Mouse (Mus musculus) megakaryocyte, adult 5-6 weeks (primary cell): Measurements from ENCODE around the gene Tti1. TPM values are rescaled to one million over a fixed set of nuclear protein-coding genes. Genes with fewer than 3 reads are reported as not detected.

Source experiments
- ATAC-seq: 2 replicates; pipeline ENCODE4 v1.8.0; 2016; ENCODE audit warnings: mild to moderate bottlenecking, inconsistent platforms; ENCODE audit not compliant: poor library complexity, severe bottlenecking
- total RNA-seq, 2 experiments: library from RNA; stranded (forward) in 1 of 2; stranded (reverse) in 1 of 2; fragments of 153-499, 151-499 nt in 1 of 2; fragments of 221-1000, 200-1000 nt in 1 of 2; gene quantifications; 2 replicates each; pipeline versions ENCODE4 v1.2.3 to v1.2.4; 2015 to 2017

Gene Tti1
- total RNA-seq, 2 experiments from 2014 or later = 11.7 to 18.7 TPM

DNA sequence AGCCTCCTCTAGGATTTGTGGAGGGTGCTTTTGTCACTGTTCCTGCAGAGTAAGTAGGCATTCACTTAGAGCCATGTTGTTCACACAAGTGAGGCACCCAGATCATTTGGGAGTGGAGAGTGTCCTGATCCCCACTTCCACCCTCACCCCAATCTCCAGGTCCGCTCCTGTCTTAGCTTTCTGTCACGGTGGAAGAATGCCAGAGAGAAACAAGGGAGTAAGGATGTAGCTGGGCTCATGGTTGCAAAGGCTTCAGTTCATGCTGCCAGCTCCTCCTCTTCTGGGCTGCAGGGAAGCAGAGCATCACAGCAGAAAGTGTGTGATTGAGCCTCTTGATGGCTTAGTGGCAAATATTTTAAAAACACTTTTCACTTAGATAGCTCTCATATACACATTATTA, 12.2 kb upstream of the Tti1 start:
- no peak for ATAC-seq

DNA sequence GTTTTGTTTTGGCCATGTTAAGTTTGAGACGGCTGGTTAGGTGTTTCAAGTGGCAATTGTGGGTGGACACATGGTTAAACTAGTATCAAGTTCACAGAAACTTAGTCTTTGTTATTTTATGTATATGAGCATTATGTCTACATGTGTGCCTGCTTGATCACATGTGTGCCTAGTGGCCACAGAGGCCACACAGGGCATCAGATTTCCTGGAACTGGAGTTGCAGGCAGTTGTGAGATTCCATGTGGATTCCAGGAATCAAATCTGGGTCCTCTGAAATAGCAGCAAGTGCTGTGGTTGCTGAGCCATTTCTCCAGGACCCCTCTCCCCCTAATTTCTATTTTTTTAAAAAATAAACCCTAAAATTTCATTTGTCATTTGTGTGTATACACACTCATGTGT, 11.4 kb upstream of the Tti1 start:
- ATAC-seq = no peak

DNA sequence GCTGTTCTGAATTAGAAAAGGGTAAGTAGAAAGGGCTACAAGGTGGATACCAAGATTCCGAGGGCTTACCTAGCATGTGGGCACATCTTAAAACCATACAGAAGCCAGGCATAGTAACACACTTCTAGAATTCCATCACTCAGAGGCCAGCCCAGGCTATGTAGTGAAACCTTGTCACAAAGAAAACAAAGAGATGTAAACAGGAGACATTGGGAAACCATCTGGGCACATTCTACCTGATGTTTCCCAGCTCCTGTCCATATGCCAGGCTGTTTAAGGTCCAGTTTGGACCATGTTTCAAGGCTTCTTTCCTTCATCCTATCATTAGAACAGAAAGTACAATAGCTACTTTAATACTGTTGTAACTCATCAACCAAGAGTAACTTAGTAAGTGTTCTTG, 9.3 kb upstream of the Tti1 start:
- ATAC-seq = no peak

DNA sequence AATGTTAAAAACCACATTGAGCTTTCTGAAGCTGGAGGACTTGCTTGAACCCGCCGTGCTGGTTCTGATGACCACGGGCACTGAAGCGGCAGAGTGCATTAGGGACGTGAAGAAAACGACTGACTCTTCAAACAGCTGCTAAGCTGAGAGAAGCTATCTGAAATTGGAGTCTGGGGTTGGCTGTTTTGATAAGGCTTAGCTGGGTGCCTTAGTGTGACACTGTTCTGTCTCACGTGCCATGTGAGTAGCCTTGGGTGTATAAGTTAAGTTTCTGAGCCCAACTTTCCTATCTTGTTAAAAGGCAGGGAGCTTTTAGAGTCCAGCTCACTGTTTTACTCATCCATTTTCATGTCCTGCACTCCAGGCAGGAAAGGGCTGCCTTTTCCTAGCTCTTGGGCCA, 8.7 kb upstream of the Tti1 start:
- no peak for ATAC-seq

DNA sequence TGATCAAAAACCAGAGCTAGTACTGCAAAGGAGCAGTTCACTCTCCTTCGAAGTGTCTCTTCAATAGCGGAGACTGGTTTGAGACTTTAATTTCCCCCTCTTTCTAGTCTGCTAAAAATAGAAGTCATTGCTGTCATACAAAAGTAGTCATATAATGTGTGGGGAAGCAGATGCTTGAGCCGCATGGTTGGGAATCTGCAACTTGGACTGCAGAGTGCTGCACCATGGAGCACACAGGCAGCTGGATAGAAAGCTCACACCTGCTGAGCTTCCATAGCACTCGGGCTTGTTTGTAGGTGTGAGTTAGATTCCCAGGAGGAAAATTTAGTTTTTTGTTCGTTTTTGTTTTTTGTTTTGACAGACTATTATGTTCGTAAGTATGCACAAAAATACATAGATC, 8.2 kb upstream of the Tti1 start:
- no peak for ATAC-seq

DNA sequence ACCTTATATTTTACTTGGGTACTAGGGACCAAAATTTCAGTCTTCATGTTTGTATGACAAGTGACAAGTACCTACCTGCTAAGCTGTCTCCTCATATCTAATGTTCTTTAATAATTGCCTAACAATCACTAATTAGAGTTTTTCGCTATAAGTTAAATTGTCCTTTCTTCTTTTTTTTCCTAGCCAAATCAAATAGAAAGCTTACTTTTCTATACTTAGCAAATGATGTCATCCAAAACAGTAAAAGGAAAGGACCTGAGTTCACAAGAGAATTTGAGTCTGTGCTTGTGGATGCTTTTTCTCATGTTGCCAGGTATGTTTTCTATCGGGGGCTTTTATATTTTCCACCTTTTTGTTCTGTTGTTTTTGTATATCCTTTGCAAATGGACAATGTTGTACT, 7.6 kb upstream of the Tti1 start:
- no peak for ATAC-seq

DNA sequence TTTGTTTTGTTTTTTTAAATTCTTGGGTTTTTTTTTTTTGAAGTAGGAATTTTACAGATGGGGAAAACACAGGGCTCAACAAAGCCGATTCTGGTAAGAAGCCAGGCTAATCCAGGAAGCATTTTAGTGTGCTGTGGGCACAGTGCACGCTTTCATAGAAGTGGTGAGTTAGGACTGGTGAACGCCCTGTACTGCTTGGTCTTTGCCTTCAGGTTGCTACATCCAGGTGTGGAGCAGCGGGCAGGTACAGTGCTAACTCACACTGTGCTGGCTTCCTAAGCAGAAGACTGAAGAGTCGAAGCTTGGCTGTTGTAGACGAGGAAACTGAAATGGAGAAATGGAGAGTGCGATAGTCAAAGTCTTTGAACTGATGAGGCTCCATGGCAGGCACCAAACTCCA, 1.8 kb upstream of the Tti1 start:
- no peak for ATAC-seq

DNA sequence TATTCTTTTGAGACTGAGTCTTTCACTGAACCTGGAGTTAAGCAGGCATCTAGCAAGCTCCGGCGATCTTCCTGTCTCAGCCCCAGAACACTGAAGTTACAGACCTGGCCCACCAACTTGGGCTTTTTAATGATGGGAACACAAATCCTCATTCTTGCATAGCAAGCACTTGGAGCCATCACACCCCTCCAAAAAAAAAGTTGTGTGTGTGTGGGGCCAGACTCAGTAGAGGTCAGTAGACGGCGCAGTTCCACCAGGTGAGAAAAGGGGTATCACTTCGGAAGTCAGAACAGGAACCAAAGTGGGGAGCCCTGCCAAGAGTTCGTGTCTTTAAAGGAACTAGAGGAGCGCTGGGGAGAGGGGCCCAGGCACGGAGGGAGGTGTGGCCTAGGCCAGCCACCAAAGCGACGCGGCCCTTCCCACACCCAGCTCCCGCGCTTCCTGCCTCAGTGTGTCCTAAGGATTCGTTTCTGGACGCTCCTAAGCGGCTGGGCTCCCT, 329 bp downstream of the Tti1 start:
- ATAC-seq = peak; percentile 80

DNA sequence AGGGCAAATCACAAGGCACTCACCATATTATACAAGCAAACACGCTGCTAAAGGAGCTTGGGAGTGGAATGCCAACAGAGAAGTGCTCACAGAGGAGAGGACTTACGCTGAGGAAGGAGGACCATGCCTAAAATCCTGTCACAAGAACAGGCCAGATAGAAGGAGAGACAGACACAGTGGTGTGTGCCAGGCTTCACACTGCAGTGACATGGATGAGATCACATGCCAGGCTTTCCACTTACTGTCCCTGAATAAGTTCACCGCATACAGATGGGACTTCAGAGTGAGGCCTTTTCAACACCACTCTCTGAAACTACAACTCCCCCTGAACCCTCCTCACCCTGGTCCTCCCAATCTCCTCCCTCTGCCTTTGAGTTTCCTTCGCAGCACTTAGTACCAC, 10.9 kb downstream of the Tti1 start:
- ATAC-seq = no peak

DNA sequence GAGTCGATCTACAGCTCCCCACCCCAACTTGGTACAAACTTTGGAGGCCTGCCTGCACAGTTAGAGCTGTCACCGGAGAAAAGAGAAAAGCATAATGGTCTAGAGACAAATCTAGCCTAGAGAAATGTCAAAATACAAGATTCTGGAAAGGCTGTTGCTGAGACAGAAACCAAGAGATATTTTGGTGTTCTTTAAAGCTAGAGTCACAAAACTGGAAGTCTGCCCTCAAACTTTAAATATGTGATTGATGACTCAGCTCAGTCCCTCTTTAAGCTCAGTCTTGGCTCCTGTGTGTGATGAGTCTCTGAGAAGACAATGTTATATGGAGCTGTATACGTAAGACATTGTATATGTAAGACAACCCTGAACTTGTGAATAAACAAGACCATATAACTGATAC, 15.6 kb downstream of the Tti1 start:
- ATAC-seq = no peak

DNA sequence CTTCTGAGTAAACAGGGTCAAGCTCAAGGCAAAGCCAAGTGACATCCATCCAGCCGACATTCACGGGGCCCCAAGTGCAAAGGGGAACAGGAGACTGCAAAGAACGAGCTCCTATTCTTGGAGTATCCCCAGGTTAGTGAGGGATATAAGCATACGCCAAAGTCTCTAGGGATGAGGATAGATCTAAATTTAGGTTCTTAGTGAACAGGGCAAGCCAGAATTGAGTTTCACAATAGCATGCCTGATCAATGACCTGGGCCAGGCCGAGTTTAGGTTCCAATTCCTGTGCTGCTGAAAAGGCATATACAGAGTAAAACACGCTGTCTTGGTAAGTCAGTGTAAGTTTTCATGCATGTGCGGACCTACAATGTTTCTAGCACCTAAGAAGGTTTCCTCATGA, 18.9 kb downstream of the Tti1 start:
- ATAC-seq = no peak

DNA sequence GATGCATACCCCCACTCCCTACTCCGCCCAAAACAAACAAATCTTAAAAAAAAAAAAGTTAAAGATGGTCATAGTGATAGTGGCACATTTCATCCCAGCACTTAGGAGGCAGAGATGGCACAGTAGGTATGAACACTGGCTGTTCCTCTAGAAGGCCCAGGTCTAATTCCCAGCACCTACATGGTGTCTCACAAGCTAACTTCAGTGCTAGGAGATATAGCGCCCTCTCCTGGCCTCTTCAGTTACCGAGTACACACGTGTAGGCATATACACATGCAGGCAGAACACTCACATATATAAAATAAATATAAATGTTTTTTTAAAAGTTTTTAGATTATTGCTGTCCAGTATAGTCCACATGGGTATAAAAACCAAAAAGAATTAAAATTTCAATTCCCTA, 22.6 kb downstream of the Tti1 start:
- ATAC-seq = no peak

DNA sequence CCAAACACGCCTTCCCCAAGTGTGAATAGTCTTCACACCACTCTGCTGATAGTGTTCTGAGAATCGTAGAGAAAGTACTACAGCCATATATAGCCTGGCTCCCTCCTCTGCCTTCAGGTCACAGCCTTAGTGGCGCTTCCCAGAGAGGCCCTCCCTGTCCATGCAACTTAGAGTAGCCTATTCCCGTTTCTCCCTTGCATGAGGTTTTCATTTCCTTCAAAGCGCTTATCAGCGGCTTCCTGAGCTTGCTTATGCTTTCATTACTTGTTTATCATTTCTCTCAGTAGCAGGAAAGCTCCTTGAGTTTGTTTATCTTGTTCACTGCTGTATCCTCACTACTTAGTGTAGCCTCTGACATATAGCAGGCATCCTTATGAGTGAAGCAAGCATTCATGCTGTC, 23.6 kb downstream of the Tti1 start:
- no peak for ATAC-seq

DNA sequence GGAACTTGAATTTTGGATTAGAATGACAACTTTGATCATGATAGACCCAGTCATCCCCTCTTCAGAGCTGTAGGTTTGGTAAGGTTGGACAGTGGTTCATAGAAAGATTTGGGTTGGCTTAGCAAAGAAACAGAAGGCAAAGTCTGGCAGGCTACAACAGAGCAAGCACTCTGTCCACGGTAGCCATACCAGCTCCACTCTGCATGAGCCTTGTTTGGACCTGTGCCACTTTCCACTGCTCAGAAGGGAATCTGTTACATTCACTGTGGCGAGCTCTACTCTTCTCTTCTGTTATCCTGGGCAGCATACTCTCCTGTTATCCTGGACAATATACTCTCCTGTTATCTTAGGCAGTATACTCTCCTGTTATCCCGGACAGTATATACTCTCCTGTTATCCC, 29.4 kb downstream of the Tti1 start:
- ATAC-seq = no peak

DNA sequence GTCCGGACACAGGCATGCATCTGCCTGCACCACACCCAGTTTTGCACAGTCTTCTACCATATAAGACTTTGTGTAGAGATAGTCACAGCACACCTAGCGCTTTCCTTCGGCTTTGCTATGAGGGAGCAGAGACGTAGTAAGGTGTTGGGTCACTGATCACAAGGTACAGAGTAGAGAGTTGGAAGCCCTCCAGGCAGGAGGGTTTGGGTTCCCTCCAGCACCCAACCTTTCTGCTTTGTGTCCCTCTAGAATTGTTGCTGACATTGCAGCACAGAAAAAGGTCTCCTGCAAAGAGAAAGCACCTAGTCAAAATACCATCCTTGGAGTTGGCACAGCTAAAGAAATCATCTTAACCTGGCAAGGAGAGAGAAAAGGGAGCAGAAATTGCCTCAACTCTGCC, 35.7 kb downstream of the Tti1 start:
- no peak for ATAC-seq

DNA sequence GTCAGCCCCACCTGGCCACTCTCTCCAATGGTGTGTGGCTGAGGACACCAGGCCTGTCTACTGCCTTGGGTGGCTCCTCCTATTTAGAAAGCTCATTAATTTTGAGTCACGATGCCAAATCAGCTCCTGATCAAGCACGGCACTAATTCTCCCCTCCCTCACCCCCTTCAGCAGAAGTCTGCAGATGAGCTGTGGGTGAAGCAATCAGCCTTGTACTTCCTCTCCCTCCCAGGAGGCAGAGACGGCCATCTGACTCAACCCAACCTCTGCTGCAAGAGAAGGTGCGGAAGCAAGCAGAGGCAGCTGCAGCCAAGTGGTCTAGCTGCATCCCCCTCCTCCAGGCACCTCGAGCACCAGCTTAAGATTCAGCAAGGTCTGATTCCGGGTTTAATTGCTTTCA, 37.2 kb downstream of the Tti1 start:
- ATAC-seq = peak; percentile 98

DNA sequence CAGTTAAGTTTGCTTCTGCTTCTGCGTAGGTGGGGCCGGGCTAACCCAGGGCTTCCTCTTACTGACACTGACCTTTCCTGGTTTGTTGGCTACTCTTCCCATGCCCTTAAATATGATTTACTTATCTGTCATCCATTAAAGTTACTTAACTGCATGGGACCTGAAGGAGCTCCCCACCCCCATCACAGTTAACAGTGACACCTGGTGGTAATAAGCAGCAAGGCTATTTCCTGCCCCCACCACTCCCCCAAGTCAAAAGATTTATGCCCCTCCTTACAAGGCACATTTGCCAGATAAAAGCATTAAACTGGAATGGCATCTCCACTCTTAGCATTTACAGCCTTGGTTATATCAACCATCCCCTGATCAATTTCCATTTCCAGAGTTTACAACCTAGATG, 38.3 kb downstream of the Tti1 start:
- no peak; the same call in 1 of the 2 replicates for ATAC-seq

DNA sequence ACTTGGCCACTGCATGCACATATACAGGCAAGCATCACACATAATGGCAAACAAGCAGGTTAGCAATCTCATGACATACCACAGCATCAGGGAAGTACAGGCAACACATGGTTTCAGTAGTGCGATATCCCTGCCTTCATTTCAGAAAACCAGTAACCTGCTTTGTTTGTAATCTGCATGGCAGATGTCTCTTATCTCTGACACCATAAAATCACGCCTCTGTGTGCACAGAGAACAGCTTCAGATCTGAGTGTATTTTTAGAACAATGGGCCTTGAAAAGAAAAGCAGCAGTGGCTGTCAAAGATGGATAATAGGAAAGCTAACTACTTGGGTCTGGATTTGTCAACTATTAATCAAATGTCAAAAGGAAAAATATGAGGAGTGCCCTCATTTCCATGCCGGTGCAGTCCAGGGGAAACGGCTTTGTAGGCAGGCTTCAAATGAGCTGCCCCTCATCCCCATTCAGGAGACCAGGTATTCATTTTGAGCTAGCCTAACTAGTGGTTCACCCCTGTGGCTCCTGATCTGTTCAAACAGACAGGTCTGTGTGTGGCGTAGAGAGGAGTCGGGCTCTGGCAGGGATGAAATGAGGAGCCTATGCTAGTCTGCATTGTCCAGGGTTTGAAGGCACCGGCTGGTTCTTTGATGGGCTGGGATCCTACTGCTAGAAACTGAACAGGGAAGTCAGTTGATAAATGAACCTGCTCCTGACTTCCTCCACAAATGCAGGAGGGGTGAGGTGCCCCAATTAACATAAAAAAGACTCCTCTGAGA, 39.6 kb downstream of the Tti1 start:
- ATAC-seq = no peak

DNA sequence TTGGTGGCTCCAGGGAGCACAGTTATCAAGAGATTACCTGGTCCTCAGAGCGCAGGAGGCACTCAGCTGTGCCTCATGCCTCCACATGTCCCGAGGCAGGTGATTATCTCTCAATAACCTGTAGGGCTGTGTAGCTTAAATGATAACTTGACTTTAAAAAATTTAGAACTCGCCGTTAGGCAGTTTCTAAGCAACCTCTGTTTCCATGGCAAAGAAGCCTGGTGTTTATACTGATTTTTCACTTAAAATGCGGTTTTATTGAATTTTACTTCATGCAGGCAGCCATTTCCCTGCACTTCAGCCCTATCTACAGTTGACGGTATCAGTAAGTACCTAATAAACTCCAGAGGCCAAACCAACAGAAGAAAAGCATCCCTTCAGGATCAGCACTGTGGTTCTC, 42.0 kb downstream of the Tti1 start:
- ATAC-seq = no peak

DNA sequence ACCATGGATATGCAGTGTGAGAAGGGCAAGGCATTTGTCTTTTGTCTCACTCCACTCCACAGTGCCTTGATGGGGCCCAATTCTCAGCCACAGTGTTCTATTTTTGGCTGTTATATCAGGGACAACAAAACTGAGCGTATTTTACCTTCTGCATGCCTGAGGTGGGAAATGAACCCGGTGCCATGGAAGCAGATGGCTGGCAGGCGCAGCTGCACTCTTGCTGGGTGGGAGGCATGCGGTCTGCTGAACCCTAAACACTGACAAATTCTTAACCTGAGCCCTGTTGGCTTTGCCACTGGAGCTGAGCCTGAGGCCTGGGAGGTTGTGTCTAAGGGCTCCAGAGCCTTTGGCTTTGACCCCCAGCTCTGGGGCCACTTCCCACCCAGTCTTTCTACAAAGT, 42.6 kb downstream of the Tti1 start:
- ATAC-seq = no peak

DNA sequence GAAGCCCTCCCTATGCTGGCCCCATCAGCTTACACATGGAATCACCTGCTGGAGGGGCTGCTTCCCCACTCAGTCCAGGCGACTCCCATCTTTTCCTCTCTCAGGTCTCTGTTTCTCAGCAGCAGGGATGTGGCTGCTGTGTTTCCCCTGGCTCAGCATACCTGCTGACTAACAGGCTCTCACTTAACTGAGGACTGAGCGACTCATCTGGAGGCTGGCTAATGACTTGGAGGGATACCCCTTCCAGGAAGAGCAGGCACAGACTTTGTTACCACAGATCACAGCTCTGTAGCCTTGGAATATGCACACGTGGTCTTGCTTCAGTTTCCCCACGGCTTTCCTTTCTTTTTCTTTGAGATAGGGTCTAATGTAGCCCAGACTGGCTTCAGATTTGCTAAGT, 45.0 kb downstream of the Tti1 start:
- no peak for ATAC-seq

DNA sequence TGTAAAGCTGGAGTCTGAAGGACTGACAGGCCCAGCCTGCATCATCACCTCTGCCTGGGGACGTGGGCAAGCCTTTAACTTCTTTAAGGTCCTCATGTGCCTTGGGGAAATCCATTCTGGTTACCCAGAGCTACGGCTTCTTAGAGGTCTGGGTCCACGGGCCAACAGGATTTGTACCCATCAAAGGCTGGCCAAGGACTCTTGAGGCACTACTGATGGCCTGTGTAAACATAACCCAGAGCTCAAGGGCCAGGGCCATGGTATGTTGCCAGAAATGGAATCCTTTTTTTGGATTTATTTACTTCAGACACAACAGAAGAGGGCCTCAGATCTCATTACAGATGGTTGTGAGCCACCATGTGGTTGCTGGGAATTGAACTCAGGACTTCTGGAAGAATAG, 45.5 kb downstream of the Tti1 start:
- no peak for ATAC-seq

DNA sequence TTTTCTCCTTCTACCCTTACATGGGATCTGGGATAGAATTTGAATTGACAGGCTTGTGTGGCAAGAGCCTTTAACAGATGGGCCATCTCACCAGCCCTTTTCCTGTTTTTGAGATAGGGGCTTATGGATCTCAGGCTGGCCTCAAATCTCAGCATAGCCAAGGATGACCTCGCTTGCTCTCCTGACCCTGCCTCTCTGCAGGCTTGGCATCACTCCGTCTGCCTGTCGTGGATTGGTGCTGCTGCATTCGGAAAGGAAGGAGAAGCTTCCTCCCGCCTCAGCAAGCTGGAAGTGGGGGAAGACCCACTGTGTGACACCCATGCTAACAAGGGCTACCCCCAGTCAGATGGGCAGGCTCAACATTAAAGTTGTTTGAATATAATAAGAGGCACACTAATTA, 49.0 kb downstream of the Tti1 start:
- no peak for ATAC-seq
